Mouse (Mus musculus) CH12.LX (cell line): ENCODE data around the gene Ppef1.

Source experiments
- CHD2 ChIP-seq: IDR thresholded peaks from 2 replicates; pipeline ENCODE4 v1.6.1; 2011; ENCODE audit warnings: low read length, improper control_type of control experiment
- CTCF ChIP-seq, 2 experiments: IDR thresholded peaks in 1 of 2; conservative IDR thresholded peaks in 1 of 2; 2 replicates each; pipeline ENCODE4 v1.5.1; 2011 to 2012; ENCODE audit warnings: low read depth in 2 of 2, low read length in 2 of 2, improper control_type of control experiment in 1 of 2, inconsistent platforms in 1 of 2, mild to moderate bottlenecking in 1 of 2, moderate library complexity in 1 of 2
- ELF1 ChIP-seq: IDR thresholded peaks from 2 replicates; pipeline ENCODE4 v1.6.1; 2014; ENCODE audit warnings: low read depth, mild to moderate bottlenecking, inconsistent platforms, low read length, improper control_type of control experiment
- GABPA ChIP-seq: IDR thresholded peaks from 2 replicates; pipeline ENCODE4 v1.6.1; 2012; ENCODE audit warnings: low read depth, low read length, improper control_type of control experiment, inconsistent platforms; ENCODE audit not compliant: insufficient replicate concordance
- MEF2A ChIP-seq: IDR thresholded peaks from 2 replicates; pipeline ENCODE4 v1.6.1; 2014; ENCODE audit warnings: low read depth, mild to moderate bottlenecking, inconsistent platforms, low read length, improper control_type of control experiment, borderline replicate concordance
- MXI1 ChIP-seq: IDR thresholded peaks from 2 replicates; pipeline ENCODE4 v1.6.1; 2011; ENCODE audit warnings: mild to moderate bottlenecking, low read depth, low read length, improper control_type of control experiment
- POLR2A ChIP-seq: IDR thresholded peaks from 2 replicates; pipeline ENCODE4 v1.6.1; 2011; ENCODE audit warnings: low read depth, mild to moderate bottlenecking, improper control_type of control experiment, low read length
- POLR2AphosphoS2 ChIP-seq: IDR thresholded peaks from 2 replicates; pipeline ENCODE4 v1.6.1; 2011; ENCODE audit warnings: low read depth, low read length, improper control_type of control experiment
- RCOR1 ChIP-seq: conservative IDR thresholded peaks from 2 replicates; pipeline ENCODE4 v1.6.1; 2012; ENCODE audit warnings: low read depth, mild to moderate bottlenecking, inconsistent platforms, low read length, improper control_type of control experiment
- SIN3A ChIP-seq: IDR thresholded peaks from 2 replicates; pipeline ENCODE4 v1.6.1; 2012; ENCODE audit warnings: low read length, improper control_type of control experiment, inconsistent platforms
- ZKSCAN1 ChIP-seq: IDR thresholded peaks from 2 replicates; pipeline ENCODE4 v1.6.1; 2012; ENCODE audit warnings: low read depth, inconsistent platforms, low read length, improper control_type of control experiment, borderline replicate concordance

DNA sequence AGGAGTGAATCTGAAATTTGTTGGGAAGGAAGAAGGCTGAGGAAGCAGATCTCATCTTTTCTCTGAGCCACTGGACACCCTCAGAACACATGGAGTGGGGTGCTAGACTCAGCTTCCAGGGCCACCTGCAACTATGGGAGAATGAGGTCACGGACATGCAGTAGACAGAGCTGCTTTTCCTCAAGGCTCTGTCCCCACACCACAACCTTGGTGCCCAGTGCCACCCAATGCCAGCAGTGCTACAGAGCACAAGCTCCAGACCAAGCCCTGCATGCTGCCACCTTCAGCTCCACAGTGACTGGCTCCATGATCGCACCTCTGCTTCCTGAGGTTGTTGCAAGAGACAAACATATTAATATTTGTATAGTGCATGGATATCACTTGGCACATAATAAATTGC, 132.2 kb downstream of the Ppef1 start:
- TF ChIP-seq ZKSCAN1 (no peak), CHD2 (no peak), GABPA (no peak), POLR2A (no peak), CTCF (conservative IDR thresholded peaks at IDR 0.05 in 1 of 2, IDR thresholded peaks at IDR 0.05 in 1 of 2; ENCODE audit: low read depth in 2 of 2, low read length in 2 of 2) (no peak), POLR2AphosphoS2 (no peak), MEF2A (no peak), ELF1 (no peak), RCOR1 (no peak), SIN3A (no peak), MXI1 (no peak)
